Mouse (Mus musculus) kidney, postnatal 0 days (tissue): ENCODE data around the gene Fxn. TPM values are rescaled to one million over a fixed set of nuclear protein-coding genes. Genes with fewer than 3 reads are reported as not detected.
A peak's percentile ranks its signal among the peaks of the same experiment; 100 is the strongest.

Experiments
- ATAC-seq: fragments of 200-750 bp; cut with Nextera tagmentation; replicated peaks from 2 replicates; pipeline ENCODE4 v1.8.0; 2017; ENCODE audit warnings: low read depth, moderate number of reproducible peaks, moderate TSS enrichment, moderate library complexity; ENCODE audit not compliant: low FRiP score
- DNase-seq: peaks from one replicate; pipeline ENCODE4 v3.0.0-alpha.2; 2016; ENCODE audit warnings: low spot score
- H3K27ac ChIP-seq: fragments of 300-500 bp; sonication (generic); 2 replicates; pipeline ENCODE4 v1.5.1; 2014; ENCODE audit warnings: mild to moderate bottlenecking
- H3K27me3 ChIP-seq: fragments of 300-500 bp; sonication (generic); 2 replicates; pipeline ENCODE4 v1.6.1; 2014; ENCODE audit warnings: low read length, mixed read lengths; ENCODE audit not compliant: insufficient read depth
- H3K36me3 ChIP-seq: fragments of 300-500 bp; sonication (generic); 2 replicates; pipeline ENCODE4 v1.6.1; 2014; ENCODE audit warnings: low read length, mixed read lengths; ENCODE audit not compliant: insufficient read depth
- H3K4me1 ChIP-seq: fragments of 300-500 bp; sonication (generic); replicated peaks from 2 replicates; pipeline ENCODE4 v1.6.1; 2014; ENCODE audit warnings: antibody characterized with exemption, low read length, mixed read lengths; ENCODE audit not compliant: insufficient read depth
- H3K4me2 ChIP-seq: fragments of 300-500 bp; sonication (generic); 2 replicates; pipeline ENCODE4 v1.6.1; 2014; ENCODE audit warnings: mild to moderate bottlenecking, low read length, moderate library complexity, mixed read lengths
- H3K4me3 ChIP-seq: fragments of 300-500 bp; sonication (generic); replicated peaks from 2 replicates; pipeline ENCODE4 v1.5.1; 2014; ENCODE audit warnings: low read depth, low read length
- H3K9ac ChIP-seq: fragments of 300-500 bp; sonication (generic); 2 replicates; pipeline ENCODE4 v1.6.1; 2014; ENCODE audit warnings: low read depth, low read length
- H3K9me3 ChIP-seq: fragments of 300-500 bp; sonication (generic); replicated peaks from 2 replicates; pipeline ENCODE4 v1.6.1; 2016; ENCODE audit warnings: low read length, inconsistent platforms, mixed read lengths
- CTCF ChIP-seq: IDR thresholded peaks from 2 replicates; pipeline ENCODE4 v1.5.1; 2016; ENCODE audit warnings: antibody characterized with exemption, low read depth, mild to moderate bottlenecking, moderate library complexity
- WGBS: fragments of 180-500 bp; shearing (Covaris S2); extraction: QIAGEN DNeasy Blood & Tissue Kit; methylation state at CpG from one replicate; pipeline ENCODE4 v1.1.7; 2014; 5-methylcytosine and 5-hydroxymethylcytosine counted together
- polyA plus RNA-seq: library from polyadenylated mRNA; unstranded; fragments of >200 nt; fragmentation: Nextera tagmentation; extraction: Ambion mirVana; gene quantifications from 2 replicates; pipeline ENCODE4 v1.2.1, GENCODE M21; 2015

Gene Fxn
- polyA plus RNA-seq, 1 experiment from 2014 or later = 55.8 TPM

DNA sequence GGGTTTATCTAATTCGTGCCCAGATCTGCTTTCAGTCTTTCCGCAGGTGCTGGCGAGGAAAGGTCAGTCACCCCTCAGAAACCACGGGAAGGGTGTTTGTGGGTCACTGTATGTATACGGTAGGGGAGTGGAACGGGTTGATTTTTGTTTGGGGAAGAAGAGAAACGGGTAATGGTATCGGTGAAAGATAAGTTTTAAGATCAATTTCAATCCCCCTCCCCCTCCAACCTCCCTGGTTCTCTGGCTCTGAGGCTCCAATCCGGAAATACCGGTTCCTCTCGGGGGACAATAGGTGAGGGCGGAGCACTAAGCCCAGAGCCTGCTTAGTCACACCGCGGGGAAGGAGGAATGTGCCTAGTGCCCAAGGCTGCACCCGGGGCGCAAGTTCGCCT lies 55.1 kb downstream of the Fxn start:
- Histone ChIP-seq H3K9ac (peak overlapping the region; percentile 75; the same call in 1 of the 2 replicates), H3K36me3 (no peaks in the 10 kb centered on the region), H3K27me3 (no peaks in the 10 kb centered on the region), H3K4me3 (peak overlapping the region; percentile 62), H3K4me1 (no peaks in the 10 kb centered on the region; the same call in 1 of the 2 replicates), H3K9me3 (no peaks in the 10 kb centered on the region), H3K27ac (peak overlapping the region; percentile 95), H3K4me2 (peak overlapping the region; percentile 77)
- WGBS = under 1% methylated on average over 17 of the region's 17 CpGs
- TF ChIP-seq CTCF = no peak
- DNase-seq = peak; percentile 62
- ATAC-seq = peak; percentile 76

DNA sequence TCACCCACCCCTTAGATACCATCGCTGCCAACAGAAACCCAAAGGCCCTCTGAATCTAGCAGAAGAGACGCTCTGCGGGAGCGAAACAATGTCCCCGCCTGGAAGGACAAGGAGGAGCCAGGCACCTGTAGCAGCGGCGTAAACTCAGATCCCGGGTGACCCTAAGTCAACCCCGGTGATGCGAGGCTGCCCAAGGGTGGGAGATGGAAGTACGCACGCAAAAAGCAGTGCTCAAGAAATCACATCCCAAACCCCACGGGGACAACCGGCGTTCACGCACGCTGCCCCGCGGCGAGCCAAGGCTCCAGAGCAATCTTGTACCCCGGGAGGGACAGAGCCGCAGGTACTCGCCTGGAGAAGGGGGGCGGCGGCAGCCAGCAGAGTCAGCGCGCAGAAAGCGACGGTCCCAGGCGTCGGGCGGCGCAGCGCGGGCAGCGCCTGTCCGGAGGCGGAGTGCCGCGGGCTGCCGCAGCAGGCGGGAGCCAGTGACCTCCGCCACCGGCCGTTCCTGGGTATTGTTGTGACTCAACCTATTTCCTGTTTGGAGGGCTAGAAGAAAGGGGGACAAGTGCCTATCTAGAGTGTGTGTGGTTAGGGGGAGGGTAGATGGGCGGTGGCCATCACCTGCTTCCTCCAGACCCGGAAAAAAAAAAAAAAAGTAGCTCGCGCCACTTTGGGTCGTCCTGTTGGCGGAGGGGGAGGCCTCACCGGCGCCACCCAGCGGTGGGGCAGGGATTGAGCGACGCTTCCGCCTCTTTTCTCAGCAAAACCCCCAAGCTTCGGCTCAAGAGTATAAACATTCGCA lies 55.7 kb downstream of the Fxn start, which contains the start of gene Tjp2:
Tjp2 (minus strand) TSS at position 531 of the 805 bp plus-strand sequence.
- ATAC-seq = peak; percentile 75
- Histone ChIP-seq H3K36me3 (no peaks in the 10 kb centered on the region), H3K9ac (peak within 1 kb of the TSS; percentile 75), H3K4me2 (peak within 1 kb of the TSS; percentile 77), H3K27me3 (no peaks in the 10 kb centered on the region), H3K4me1 (no peaks in the 10 kb centered on the region; the same call in 1 of the 2 replicates), H3K9me3 (no peaks in the 10 kb centered on the region), H3K27ac (peak within 1 kb of the TSS; percentile 95), H3K4me3 (peak within 1 kb of the TSS; percentile 62)
- peak; percentile 87 for TF ChIP-seq CTCF
- under 1% methylated on average over 59 of the region's 59 CpGs for WGBS
- DNase-seq = peak; percentile 77

DNA sequence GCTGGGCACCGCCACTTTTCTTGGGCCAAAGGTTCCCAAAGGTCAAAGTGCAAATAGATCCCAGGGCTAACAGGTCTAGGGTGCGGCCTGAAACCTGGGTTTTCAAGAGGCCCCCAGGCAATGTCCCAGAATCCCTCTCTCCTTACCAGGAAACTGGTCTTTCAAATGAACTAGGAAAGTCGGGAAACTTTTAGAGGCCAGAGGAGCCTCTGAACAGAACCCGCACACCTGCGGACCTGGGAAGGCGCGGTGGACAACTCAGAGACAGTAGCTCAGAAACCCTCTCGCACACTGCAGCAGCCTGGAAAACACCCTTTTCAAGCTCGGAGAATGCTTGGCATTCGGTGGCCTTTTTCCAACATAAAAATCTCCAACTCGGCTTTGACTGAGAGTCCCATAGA lies 56.6 kb downstream of the Fxn start:
- ATAC-seq (no peak), DNase-seq (peak; percentile 31)
- Histone ChIP-seq H3K4me3 (peak overlapping the region; percentile 62), H3K4me2 (peak overlapping the region; percentile 77), H3K27ac (peak overlapping the region; percentile 95), H3K9ac (peak overlapping the region; percentile 75), H3K27me3 (no peaks in the 10 kb centered on the region), H3K36me3 (no peaks in the 10 kb centered on the region), H3K4me1 (peaks cover 4% of the 10 kb centered on the region; the same call in 1 of the 2 replicates), H3K9me3 (no peaks in the 10 kb centered on the region)
- 18% methylated on average over 11 of the region's 11 CpGs for WGBS
- no peak for TF ChIP-seq CTCF

GRCm38 (mm10) chr19:24221455-24221854 lies 59.0 kb downstream of the Fxn start:
- H3K4me3 ChIP-seq = no peak overlapping the region
- 43% methylated on average over 4 of the region's 4 CpGs for WGBS
- H3K4me1 ChIP-seq = peaks cover 4% of the 10 kb centered on the region; the same call in 1 of the 2 replicates
- H3K9ac ChIP-seq = no peak overlapping the region
- peak overlapping the region; percentile 61; the same call in 1 of the 2 replicates for H3K27ac ChIP-seq
- DNase-seq (peak; percentile 34), ATAC-seq (no peak)
- no peaks in the 10 kb centered on the region for H3K27me3 ChIP-seq
- peak; percentile 38; the same call in 1 of the 2 replicates for TF ChIP-seq CTCF
- no peaks in the 10 kb centered on the region for H3K9me3 ChIP-seq
- no peaks in the 10 kb centered on the region for H3K36me3 ChIP-seq
- peak overlapping the region; percentile 18 for H3K4me2 ChIP-seq

- 8% methylated on average over 14 of the region's 14 CpGs for WGBS
- Histone ChIP-seq H3K27me3 (no peaks in the 10 kb centered on the region), H3K9me3 (no peaks in the 10 kb centered on the region), H3K4me3 (no peak overlapping the region), H3K4me2 (peak overlapping the region; percentile 18), H3K9ac (no peak overlapping the region), H3K36me3 (no peaks in the 10 kb centered on the region), H3K4me1 (peaks cover 4% of the 10 kb centered on the region; the same call in 1 of the 2 replicates), H3K27ac (peak overlapping the region; percentile 61)
- ATAC-seq = no peak
- TF ChIP-seq CTCF = no peak
- DNase-seq = peak; percentile 66
Measured at GRCm38 (mm10) chr19:24220795-24221445, 59.5 kb downstream of the Fxn start.

DNA sequence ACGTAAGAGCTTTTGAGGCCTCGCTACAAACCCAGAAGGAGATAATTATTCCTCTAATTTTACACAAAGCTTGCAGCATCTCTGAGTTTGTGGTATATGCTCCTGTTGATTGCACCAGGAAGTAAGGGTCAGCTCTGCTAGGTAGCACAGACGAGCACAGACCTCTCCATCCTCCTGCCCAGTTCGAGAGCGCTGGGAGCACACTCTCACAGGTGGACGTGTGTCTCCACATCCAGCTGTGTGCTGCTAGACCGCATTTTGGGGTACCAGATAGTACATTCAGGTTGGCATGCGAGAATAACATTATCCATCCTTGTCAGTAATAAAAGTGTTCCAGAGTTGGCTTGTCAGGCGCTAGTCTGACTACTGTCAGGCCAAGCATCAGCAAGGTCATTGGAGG lies 61.4 kb downstream of the Fxn start:
- no peak overlapping the region for H3K4me2 ChIP-seq
- ATAC-seq (no peak), DNase-seq (no peak)
- H3K4me3 ChIP-seq = no peak overlapping the region
- H3K9me3 ChIP-seq = no peaks in the 10 kb centered on the region
- no peak overlapping the region for H3K9ac ChIP-seq
- 42% methylated on average over 9 of the region's 9 CpGs for WGBS
- H3K27ac ChIP-seq = no peak overlapping the region
- no peaks in the 10 kb centered on the region for H3K27me3 ChIP-seq
- no peaks in the 10 kb centered on the region for H3K36me3 ChIP-seq
- TF ChIP-seq CTCF = no peak
- peaks cover 4% of the 10 kb centered on the region; the same call in 1 of the 2 replicates for H3K4me1 ChIP-seq
